Mouse (Mus musculus) layer of hippocampus, adult 9-10 months (tissue): ENCODE measurements around the gene Ptn.
"Not testable (repeated sequence)": the region's sequence is repeated elsewhere in the genome, so short reads cannot be mapped to it uniquely, and the experiment has no call there.

Experiments used
- DNase-seq: peaks from one replicate; pipeline ENCODE4 v3.0.0; 2022; ENCODE audit warnings: low spot score

Gene Ptn

DNA sequence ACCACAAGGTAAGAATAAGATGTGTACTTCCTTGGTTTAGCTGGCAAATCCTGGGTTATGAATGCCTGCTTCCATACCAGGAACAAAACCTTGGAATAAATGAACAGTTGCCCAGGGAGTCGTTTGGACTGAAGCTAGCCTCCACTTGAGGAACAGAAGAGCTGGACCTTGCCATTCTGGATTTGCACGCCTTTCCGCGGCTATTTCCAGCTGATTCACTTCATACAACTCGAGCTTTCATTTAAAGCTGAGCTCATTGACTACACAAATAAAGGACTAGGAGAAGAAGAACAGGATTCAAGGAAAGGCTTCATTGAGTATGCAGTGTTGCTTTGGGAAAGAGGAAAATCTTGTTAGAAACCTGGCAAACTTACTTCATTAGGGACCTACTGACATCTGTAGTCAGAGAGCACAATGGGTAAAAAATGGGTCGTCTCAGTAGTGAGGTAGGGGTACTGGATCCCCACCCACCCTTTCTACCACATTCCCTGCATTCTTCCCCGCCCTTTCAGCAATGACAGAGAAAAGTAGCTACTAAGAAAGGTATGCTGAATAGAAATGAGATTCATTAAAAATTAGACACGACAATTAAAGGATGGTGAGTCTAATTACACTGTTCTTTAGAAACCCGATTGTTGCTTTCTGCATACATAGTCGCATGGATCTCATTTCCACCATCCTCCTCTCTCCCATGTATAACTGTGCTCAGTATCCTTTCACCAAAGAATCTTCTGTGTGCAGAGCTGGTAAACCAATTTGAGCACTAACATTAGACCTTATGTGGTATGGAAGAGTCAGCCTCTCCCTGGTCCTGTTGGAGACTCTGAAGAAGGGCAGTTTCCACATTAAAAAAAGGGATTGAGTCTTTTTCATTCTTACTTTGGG lies 54.8 kb downstream of the Ptn start:
- DNase-seq = no peak

DNA sequence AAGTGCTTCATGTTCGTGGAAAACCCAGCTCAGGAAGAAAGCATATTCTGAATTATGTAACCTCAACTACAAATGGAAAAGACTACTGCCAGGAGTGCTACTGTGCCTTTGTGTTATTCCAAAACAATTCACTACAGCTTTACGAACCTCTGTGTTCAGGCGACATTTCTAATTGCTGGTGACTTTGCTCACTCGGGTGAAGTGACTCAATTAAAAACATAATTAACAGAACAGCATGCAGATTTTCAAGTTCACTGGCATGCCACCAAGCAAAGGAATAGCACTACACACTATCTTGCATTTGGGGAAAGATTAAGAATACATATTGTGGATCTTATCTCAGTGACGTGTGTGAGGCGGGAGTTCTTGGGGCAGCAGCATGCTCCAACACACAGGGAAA lies 57.1 kb downstream of the Ptn start:
- no peak for DNase-seq

DNA sequence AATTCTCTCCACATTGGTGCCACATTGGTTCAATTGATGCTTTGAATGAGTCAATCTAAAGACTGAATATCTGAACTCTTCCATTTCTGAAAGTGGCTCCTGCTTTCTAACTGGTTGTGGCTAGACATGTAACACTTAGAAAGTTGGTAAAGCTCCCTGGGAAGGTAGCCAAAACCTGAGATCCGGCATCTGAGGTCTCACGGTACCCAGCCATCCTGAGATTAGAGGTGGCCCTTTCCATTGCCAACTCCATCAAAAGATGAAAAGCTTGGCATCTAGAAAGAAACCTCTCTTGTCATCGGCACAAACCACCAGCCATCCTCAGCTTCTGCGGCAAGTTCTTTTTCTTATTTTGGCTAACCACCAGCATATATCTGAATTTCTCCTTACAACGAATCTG lies 70.2 kb downstream of the Ptn start:
- no peak for DNase-seq

DNA sequence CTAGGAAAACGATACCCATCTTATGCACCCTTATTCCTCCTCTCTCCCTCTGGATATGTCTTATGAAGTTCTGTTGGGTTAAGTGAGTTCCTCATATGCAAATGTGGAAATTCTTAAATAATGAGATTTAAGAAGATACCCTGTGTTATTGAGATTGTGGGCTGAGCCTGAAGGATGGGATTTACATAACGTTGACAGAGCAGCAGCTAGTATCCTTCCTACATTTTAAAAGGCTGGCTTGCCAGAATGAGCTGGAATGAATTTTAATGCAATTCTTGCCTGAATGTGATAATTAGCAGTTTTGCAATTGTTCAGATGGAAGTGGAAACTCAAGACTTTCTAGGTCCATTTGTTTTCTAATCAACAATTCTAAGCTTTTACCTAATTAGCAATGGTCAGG lies 73.3 kb downstream of the Ptn start:
- DNase-seq = no peak

DNA sequence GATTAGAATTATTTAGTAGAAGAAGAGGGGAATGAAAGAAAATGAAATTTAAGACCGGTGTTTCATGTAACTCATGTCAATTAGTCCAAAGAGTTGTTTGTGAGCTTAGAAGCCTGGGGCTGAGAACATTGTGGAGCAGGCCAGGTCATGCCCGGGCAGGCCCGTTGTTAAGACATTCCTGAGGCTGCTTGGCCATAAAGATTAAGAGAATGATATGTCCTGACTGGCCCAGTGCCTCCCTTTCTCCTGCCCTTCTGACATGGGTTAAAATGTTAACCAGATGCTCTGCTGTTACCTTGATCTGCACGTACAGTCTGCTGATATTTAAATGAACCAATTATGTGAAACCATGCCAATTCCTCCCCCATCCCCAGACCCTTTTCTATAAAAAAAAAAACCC lies 74.4 kb downstream of the Ptn start:
- not testable (repeated sequence) for DNase-seq

DNA sequence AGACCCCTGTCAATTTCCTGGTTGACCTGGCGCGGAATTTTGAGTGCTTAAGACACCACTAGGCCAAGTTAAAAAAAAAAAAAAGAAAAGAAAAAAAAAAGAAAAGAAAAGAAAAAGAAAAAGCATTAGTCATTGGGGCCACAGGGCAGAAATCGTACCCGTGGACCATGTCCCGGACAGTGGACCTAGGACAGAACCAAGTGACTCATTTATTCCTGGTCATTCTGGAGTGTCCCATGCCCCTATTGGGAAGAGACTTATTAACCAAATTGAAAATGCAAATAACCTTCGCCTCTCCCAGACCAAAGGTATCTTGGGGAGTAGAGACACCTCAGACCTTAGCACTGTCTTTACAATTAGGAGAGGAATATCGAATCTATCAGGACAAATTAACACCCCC lies 80.2 kb downstream of the Ptn start:
- DNase-seq = not testable (repeated sequence)

DNA sequence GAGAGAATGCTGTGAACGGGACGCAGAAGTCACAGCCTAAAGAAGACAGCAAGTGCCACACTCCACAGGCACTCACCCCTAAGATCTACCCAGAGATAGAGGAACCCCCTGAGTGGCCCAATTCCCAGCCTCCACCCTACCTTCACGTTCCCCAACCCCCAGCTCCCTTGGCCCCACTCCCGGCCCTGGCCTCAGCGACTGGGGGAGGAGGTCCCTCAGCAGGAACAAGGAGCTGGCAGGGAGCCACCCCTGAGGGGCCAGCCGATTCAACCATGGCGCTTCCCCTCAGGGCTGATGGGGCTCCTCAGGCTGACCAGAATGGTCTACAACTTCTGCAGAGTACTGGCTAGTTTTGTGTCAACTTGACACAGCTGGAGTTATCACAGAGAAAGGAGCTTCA lies 81.9 kb downstream of the Ptn start:
- no peak for DNase-seq

DNA sequence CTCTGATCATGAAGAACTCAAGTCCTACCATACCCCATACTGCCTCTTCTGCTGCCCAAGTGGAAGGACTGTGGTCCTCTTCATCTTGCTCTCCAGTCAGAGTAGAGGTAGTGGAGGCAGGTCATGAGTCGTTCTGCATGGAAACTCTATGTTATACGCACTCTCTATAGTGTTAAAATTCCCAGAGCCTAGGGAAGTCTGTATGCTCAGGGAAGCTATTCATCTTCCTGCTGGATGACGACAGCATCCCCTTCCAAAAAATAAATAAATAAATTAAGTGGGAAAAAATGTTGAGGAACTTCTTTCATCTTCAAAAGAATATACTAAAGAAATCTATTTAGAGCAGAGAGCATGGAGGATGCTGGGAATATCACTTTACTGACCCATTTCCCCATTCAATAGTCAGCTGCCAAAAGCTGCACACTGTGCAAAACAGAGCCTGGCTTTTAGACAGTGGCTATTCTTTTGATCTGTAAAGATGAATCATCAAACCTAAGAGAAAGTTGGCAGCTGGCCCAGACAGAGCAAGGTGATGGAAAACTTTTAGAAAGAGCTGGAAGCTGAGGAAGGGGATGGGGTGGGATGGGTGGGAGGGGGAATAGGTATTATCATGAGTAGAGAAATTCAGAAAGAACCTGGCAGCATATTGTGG lies 84.4 kb downstream of the Ptn start:
- DNase-seq = no peak

DNA sequence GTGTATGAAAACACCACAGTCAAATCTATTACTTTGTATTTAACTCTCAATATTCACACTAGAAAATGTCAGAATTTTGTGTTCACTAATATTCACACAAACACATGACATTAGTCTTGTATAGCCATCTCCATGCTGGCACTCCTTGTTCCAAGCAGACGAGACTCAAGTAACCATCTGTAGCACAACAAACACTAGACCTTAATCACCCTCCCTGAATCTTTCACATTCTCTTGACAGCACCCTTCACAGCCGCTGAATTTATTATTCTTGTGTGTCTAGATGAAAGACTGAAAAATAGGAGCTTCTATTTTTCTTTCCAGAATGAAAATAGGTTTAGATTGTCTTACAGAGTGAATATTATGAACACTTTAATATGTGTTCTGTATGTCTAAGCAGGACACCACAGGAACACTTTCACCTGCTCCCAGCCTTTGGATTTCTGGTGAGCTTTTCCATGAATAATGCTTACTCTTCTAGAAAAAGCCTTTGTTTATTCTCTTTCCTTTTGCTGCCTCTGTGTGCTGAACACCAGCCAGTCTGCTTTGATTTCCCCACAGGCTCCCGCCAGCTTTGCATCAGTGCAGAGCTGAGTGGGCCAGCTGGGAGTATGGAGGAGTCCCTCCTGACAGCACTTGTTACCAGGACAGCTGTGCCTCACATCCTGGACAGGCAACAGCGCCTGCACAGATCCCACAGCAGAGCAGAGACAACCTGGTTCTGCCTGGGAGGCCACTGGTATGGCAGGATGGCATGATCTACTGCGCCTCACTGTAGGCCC lies 87.1 kb downstream of the Ptn start:
- DNase-seq = peak; percentile 33

DNA sequence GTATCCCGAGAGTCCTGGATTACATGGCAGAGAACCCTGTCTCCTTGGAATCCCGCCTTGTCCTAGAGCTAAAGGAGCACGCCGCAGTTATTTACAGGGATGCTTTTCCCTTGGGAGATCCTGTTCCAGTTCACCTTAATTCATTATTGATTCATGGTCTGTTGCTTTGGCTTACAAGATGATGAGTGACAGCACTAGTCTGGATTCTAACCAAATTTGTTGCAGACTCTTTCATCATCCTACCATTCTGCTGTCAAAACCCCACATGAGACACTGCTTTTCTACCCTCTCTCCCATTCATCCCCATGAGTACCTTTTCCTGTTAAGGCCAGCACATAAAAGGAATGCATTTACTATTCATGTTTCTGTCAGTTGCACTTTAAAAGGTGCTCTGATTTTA lies 96.7 kb downstream of the Ptn start:
- no peak for DNase-seq

DNA sequence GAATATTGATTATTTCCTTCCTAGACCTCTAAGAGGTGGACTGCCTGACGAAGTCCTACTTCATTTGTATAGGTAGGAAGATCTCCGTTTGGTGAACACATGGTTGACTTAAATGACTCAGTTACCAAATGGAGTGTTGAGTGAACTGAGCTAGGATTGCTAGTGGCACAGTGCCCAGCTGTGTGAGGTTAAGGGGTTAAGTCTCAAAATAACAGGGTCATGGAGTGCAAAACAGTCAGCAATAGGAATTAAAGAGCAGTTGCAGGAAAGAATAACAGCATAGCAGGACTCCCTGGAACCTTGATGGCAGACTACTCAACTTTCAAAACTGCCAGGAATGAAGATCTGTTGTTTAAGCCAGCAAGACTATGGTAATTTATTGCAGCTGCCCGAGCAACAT lies 114.5 kb downstream of the Ptn start:
- DNase-seq = no peak

DNA sequence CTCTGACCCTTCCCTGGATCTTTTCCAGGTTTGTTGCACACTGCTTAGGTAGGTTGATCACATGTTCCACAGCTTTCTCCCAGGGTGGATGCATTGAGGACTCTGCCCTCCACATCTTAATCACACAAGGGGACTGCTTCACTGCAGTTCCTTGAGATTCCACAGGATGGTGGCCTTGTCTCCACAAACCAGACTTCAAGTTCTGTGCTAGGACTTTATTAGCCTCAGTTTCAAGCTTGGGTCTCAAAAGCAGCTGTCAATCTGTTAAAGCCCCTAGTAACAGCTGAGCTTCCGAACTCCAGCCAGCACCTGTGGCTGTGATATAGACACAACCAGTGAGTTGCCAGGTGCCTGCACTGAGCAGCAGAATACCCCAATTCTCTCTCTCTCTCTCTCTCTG lies 118.5 kb downstream of the Ptn start:
- peak; percentile 68 for DNase-seq

DNA sequence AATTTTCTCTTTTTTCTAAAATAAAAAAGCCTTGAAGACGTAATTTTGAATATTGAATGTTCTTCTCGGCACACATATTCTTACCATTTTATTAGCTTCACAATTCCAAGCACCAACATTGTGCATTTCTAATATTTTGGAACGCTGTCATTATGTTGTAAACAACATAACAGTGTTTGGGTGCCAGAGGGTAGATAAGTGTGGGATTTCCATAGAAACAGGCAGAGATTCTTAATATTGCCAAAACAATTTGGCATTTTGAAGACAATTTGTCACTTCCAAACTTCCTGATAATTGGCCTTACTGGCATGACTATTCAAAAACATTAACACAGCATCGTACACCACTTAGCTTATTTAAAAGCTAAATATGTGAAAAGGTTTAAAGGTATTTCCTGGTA lies 119.1 kb downstream of the Ptn start:
- DNase-seq = no peak

DNA sequence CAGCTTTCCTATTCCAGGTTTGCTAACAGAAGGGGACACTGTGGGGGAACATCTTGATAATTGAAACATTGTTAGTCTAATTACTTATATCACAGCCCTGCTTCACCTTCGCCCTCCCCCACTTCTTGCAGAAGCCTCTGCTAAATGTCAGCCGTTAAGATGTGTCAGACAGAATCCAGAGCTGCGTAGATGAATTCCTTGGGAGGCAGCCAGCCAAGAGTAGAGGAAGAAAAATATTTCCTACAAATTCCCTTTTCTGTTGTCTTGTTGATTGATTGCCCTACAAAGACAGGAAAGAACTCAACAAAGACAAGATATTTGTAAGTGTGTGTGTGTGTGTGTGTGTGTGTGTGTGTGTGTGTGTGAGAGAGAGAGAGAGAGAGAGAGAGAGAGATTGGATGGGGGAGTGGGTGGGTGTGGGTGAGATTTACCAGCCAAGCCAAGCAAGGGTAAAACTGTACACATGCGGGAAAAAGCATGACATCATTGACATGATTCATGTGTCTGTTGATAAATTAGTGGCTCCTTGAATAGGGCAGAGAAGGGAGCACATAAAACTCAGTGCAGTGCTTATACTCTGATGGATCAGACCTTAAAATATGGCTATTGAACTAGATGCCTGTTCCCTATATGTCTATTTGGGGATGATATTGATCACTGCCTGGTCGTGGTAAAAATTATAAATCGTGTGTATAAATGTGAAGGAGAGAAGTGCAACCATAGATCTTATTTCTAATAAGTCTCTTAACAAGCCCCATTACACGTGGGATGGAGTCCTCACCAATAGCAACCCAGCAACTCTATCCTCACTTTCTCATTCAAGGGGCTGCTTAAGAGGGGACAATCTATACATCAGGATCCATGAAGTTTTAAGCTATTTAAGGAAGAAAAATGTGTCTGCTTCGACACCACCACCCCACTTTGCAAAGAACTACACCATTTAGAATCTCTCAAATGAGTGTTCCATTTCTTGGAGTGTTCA lies 133.0 kb downstream of the Ptn start:
- no peak for DNase-seq

DNA sequence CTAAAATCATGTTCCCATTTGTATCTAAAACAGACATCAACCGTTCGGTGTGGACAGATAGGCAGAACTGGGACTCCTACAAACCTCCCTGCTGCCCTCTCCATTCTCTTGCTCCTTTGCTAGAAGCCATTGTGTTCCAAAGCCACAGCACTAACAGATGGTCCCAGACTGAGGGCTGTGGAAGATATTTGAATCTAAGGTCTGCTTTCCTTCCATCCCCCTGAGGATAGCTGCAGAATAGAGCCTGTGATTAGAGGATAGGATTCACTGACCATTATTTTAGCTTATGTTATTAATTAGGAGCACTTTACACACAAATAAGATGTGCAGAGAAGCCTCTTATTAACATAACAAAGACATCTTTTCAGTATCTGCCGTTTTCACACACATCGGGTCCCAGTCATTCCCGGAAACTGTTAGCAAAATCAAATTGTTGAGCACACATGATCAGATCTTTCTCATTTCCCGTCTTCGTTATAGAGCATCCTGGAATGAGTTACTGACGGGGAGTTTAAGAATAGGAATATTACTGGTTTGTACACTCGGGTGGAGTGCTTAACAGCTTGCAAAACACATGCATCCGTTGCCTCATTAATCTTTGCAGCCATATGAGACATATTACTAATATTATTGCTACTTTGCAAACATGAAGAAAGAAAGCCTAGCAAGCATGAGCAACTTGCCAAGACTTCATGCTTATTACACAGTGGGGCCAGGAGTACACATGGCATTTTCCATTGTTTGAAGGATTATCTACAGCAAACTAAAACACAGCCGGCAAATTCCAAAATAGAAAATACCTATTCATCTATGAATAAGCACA lies 137.4 kb downstream of the Ptn start:
- DNase-seq = no peak

DNA sequence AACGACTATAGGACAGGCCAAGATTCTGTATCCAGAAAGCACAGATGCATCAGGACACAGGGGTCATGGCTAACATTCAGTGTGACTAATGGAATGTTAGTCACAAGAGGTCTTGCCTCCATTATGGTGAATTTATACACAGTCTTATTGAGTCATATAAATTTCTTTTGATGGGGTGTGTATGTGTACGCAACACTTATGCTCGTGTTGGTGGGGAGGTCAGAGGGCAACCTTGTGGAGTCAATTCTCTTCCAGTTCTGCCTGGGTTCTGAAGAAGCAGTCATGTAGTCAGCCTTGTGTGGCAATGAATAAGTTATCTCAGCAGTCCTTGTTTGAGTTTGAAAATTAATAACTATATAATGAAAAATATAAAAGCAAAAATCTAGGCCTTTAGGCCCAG lies 138.7 kb downstream of the Ptn start:
- no peak for DNase-seq
